Mouse (Mus musculus) spleen, adult 2 months (tissue): ENCODE data around the gene Cd52.

Experiments used
- CTCF ChIP-seq: fragments of 200-500 bp; IDR thresholded peaks from 2 replicates; pipeline ENCODE4 v1.5.1; 2011; ENCODE audit warnings: mild to moderate bottlenecking, inconsistent platforms; ENCODE audit not compliant: insufficient read depth, insufficient read length, insufficient replicate concordance; ENCODE audit errors: extremely low read depth
- POLR2A ChIP-seq: fragments of 200-500 bp; IDR thresholded peaks from 2 replicates; pipeline ENCODE4 v1.6.1; 2011; ENCODE audit warnings: low read depth, low read length, inconsistent platforms

DNA sequence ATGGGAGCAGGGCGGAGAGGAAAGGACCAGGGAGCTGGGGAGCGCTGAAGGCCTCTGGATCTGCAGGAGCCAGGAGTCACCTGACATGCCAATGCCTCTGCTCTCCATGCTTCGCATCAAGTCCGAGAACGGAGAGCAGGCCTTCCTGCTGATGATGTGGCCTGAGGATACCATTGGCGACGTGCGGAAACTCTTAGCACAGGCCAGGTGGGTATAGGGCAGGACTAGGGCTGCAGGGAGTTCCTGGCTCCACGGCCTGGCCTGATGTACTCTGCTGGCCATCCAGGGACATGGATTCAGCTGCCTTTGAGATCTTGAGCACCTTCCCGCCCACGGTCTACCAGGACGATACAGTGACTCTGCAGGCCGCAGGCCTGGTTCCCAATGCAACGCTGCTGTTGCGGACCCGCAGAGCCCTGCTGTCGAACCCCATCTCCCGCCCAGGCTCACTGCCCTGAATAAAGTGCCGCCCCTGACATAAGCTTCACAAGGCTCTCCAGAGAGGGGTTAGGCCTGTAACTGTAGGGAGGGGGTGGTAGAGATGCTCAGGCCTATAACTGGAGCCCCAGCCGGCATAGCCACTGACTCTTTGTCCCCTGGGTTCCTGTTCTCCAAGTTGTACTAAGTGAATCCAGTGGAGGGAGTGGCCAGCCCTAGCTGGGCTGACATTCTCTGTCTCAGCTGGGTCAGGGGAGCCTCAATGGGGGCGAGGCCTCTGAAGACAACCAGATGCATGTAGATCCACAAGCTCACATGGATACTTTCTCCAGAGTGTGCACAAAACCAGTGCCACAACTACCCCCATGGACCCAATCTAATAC, 31.6 kb upstream of the Cd52 start:
- no peak for TF ChIP-seq CTCF
- TF ChIP-seq POLR2A: no peak
